Mouse (Mus musculus): ENCODE data around the gene Intu.

Intu gene

DNA sequence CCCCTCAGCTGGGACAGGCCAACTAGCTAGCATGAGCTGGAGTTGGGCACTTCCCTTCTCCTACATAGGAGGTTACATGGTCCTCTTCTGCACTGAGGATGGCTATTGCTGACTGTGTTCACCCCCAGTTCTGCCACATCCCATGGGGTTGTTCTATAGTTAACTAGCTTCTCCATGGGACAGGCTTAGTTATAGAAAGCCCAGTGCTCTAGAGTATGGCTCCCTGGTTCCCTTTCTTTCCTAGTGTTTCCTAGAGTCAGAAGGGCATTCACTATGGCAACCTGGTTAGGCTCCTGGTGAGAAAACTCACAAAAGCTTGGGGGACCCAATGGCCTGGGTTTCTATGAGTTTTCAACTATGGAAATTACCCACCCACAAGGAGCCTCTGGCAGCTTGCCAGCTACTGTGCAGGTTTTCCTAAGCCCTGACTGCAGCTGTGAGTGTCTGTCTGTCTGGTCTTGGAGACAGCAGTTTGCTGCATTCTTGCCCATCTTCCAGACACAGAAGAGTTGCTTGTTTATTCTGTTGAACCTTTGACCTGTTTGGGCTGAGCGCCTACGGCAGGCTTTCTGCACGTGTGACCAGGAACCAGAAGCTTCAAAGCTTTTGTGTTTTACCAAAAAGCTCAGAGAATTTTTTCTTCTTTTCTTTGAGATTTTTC is 154.9 kb downstream of the Intu start:
- DNase-seq, result no peak

DNA sequence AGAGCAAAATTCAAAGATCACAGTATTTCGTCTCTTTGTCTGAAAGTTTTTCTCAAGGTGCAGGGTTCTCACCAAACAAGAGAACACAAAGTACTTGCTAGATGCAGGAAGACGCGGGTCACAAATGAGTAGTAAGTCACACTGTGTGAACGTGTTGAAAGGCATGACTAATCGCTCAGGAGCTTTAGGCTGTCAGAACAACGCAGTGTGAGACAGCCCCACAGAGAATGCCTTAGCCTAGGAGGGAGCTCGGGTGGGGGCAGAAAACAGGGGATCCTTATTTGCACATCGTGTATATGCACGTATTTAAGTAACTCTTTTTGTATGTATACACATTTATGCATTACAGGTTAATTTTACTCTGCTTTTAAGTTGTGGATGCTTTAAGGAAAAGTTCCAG is 155.8 kb downstream of the Intu start:
- no peak for DNase-seq

DNA sequence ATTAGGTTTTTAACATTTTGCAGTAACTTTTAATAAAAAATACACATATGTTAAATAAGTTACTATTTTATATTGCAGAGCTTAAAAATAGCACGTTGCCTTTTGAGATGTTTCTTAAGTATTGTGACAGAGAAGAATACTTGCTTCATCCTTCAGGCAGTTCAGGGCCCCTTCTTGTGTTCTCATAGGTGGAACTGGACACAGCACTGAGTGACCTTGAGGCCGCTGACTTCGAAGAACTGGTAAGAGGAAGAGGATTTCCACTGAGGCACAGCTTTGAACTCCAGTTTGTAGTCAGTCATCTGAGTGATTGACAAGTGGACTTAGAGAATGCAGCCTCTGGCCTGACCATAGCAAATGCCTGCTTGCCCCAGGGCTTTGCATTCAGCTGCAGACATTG is 156.5 kb downstream of the Intu start:
- DNase-seq, result no peak

- peak; percentile 36 for DNase-seq
Measured at GRCm38 (mm10) chr3:40691566-40691965, 160.5 kb downstream of the Intu start.

- DNase-seq, result no peak
Measured at GRCm38 (mm10) chr3:40693435-40693834, 162.3 kb downstream of the Intu start.

GRCm38 (mm10) chr3:40693960-40694359 is 162.9 kb downstream of the Intu start:
- no peak for DNase-seq

DNA sequence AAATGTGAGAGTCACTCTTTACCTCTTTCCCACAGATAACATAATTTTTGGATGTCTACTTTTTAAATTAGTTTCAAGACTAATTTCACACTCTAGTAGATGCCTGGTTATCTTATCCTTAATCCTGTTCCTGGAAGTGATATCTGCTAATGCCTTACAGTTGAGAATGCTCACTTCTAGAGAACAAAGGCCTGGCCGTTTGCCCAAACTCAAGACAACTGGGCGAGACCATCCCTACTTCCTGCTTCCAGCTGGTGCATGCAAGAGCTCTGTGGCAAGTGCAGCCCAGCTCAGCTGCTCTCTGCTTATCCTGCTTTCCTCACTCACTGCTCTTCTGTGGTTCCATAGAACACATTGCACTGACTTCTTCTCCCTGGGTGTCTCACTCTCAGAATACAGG is 163.4 kb downstream of the Intu start:
- DNase-seq, result no peak

DNA sequence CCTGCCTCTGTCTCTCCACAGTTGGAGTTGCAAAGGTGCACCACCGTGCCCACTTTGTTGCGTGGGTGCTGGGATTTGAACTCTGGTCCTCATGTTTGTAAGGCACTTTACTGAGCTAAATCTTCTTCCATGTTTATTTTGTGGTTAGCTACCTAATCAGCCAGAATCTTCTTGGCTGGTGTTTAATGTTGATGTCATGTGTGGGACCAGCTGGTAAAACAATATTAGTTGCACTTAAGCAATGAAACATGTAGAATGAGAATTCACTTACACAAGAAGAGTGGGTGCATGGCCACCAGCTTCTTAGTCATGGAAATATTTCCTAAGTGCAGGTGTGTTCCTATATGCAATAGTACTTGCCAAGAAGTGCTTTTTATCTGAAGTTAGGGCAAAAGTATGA is 164.1 kb downstream of the Intu start:
- DNase-seq, result no peak

GRCm38 (mm10) chr3:40698834-40699233 is 167.7 kb downstream of the Intu start:
- DNase-seq, result no peak

- no peak for DNase-seq
Measured at GRCm38 (mm10) chr3:40704816-40705430, 173.8 kb downstream of the Intu start.

DNA sequence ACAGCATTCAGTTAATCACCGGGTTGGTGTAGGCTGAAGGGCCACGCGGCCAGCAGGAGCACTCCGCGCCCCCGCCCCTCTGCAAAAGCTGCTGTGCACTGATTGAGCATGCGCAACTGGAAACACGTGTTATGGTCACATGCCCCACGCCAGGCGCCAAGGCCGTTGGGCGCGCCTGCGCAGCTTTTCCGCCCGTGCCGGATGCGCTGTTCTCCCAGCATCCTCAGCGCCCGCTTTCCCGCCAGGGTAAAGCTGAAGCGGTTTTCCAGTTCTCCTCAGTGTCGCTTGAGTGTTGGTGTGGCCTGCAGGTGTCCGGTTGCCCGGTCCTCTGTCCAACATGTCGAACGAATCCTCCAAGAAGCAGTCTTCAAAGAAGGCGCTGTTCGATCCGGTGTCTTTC is 177.6 kb downstream of the Intu start, which contains the start of gene Slc25a31:
Gene Slc25a31, plus strand, starts transcription at position 201 of the 400 bp plus-strand sequence.
- no peak for DNase-seq

DNA sequence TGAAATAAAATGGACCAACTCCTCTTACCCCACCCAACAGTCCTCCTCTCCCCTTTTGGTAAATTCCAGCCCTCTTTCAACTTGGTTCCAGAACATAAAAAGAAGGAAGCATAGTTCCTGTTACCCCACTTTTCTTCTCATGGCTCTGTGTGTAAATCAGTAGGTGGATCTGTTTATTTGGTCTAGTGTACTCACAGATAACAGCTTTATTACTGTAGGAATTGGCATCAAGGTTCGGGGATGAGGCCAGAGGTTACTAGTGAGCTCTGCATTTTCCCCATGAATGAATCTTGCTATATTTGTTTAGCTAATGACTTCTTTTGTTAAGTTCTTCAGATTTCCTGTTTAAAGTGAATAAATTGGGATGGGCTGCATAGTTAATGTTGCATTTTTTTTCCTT is 185.0 kb downstream of the Intu start:
- DNase-seq, result no peak

- DNase-seq, result no peak
Measured at GRCm38 (mm10) chr3:40719022-40719421, 187.9 kb downstream of the Intu start.

DNA sequence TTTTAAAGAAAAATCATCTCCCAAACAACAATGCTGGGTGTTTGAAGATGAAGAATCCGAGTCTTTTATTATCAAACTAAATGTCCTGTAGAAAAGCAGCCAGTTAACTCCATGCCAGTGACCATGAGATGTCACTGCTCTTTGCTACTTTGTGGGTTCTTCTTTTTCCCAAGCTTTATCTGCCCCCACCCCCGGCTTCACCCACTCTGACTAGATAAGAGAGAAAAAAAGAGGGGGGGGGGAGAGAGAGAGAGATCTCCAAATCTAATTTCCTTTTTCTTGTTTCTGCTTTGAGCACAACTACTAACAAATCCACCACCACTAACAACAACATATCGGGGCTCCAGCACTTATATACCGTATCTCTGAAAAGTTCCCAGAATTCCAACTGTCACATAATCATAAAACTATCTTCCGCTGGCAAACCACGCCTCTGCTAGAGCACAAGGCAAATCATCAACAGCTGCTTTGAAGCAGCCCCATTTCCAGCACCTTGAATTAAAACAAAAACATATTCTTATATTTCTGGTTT is 207.4 kb downstream of the Intu start:
- DNase-seq, result no peak

DNA sequence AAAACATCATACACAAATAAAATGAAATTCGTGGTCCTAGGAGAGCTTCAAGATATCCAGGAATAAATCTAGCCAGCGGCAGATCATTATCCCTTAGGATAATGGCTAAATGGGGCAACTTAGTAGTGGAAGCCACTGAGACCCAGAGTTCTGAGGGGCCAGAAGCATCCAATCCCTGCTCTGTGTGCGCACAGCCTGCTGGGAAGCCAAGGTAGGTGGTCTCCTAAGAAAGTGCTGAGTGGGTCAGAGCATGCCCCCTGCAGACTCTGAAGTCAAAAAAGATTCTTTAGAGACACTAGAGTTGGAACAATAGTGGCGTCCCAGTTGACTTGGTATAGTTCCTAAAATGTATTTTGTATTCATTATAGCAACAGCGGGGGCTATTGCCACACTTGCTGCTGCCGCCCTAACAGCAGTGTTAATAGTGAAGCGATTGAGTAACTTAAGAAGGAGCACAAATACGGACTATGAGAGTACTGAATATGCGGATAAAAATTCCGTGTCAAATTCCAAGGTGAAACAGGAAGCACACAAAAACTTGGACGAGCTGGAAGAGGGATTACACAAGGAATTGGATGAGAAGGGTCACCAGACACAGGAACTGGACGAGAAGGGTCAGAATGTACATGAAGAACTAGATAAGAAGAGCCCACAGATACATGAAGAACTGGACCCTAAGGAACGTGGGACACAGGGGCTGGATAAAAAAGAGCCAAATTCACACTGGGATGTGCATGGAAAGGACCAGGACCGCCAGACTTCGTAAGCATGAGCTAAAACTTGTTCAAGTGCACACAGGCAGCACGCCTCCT is 213.1 kb downstream of the Intu start, which contains the start of gene Hspa4l:
Gene Hspa4l, plus strand, starts transcription at position 472 of the 812 bp plus-strand sequence.
- peak; percentile 7 for DNase-seq

GRCm38 (mm10) chr3:40744836-40745660 is 214.0 kb downstream of the Intu start:
- DNase-seq, result peak; percentile 94

DNA sequence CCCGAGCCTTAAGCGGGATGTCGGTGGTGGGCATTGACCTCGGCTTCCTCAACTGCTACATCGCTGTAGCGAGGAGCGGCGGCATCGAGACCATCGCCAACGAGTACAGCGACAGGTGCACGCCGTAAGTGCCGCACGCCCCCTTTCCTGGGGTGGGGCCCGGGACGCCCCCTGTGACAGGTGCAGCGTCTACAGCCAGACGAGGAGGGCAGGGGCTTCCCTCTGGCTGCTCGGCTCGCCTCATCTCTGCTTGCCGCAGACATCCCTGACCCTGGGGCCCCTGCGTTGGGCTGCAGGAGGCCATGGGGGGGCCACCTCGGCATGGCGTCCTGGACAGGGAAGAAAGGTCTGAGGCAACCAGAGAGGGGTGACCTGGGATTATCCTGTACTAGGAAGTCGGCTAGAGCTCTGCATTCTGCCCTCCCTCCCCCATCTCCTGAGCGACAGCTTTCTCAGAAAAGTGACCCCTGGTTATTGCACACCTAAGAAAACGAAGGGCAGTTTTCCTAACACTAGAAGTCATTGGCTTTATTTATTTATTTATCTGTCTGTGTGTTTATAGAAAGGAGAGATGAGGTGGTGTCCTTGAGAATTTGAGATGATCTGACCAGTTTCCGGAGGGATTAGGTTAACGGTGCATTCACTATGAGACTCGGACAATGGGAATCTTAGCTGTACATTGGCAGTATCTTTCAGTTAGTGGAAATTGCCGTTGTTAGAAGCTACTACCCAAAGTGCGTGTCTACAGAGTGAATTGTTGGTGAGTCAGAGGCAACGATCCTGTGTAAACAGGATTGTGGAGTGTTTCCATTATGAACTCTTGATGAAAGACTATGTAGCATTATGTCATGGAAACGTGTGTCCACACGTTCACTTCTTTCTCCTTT is 214.8 kb downstream of the Intu start:
- peak; percentile 6 for DNase-seq
